Mouse (Mus musculus) layer of hippocampus, postnatal 25 days (tissue): Measurements from ENCODE around the gene Disp2. TPM values are rescaled to one million over a fixed set of nuclear protein-coding genes. Genes with fewer than 3 reads are reported as not detected.

ENCODE experiments used
- DNase-seq, 2 experiments: peaks; one replicate each; pipeline ENCODE4 v3.0.0; 2022; ENCODE audit warnings: mixed read lengths in 2 of 2, low spot score in 1 of 2; ENCODE audit errors: extremely low spot score in 1 of 2
- total RNA-seq, 2 experiments: library from RNA; stranded (reverse); gene quantifications; 2 replicates each; pipeline ENCODE4 v1.2.3; 2021

The Disp2 gene
- total RNA-seq, 2 experiments from 2014 or later, result 255 to 263 TPM

- no peak for DNase-seq
Measured at GRCm38 (mm10) chr2:118835115-118835514, 55.6 kb downstream of the Disp2 start.

GRCm38 (mm10) chr2:118838330-118838729 is 58.8 kb downstream of the Disp2 start:
- DNase-seq, result no peak

GRCm38 (mm10) chr2:118841186-118841585 is 61.7 kb downstream of the Disp2 start:
- no peak for DNase-seq

- DNase-seq, result no peak
Measured at GRCm38 (mm10) chr2:118841774-118842173, 62.3 kb downstream of the Disp2 start.

- no peak for DNase-seq
Measured at GRCm38 (mm10) chr2:118844427-118844826, 64.9 kb downstream of the Disp2 start.

GRCm38 (mm10) chr2:118846246-118846645 is 66.7 kb downstream of the Disp2 start:
- DNase-seq, result no peak

GRCm38 (mm10) chr2:118851756-118852155 is 72.2 kb downstream of the Disp2 start:
- DNase-seq, result no peak

Other genes starting within 250 kb of the Disp2 start
- gene Bmf, start 230.0 kb upstream of the Disp2 start, total RNA-seq, result 1 to 10 TPM; 4.0 to 5.0 TPM
- gene Bub1b, start 181.5 kb upstream of the Disp2 start, total RNA-seq, result 1 to 10 TPM; 2.0 to 2.4 TPM
- 10 to 100 TPM; 50.5 to 58.0 TPM for gene Pak6, start 116.4 kb upstream of the Disp2 start, total RNA-seq
- 10 to 100 TPM; 17.7 to 17.9 TPM for gene Ankrd63, start 75.8 kb upstream of the Disp2 start, total RNA-seq
- 1 to 10 TPM; 2.0 to 2.4 TPM for gene Plcb2, start 51.3 kb upstream of the Disp2 start, total RNA-seq
- gene Inafm2, start 34.0 kb upstream of the Disp2 start, total RNA-seq, result 10 to 100 TPM; 58.3 to 64.5 TPM
- gene Ccdc9b, start 17.1 kb upstream of the Disp2 start, total RNA-seq, result 1 to 10 TPM; 4.9 to 6.7 TPM
- not detected for gene Phgr1, start 7.0 kb upstream of the Disp2 start, total RNA-seq
- gene Knstrn, start 34.3 kb downstream of the Disp2 start, total RNA-seq, result 1 to 10 TPM; 1.7 to 2.1 TPM
- 100 to 1,000 TPM in 1 of 2 experiments, 10 to 100 TPM in 1; 85.9 to 101 TPM for gene Ivd, start 82.2 kb downstream of the Disp2 start, total RNA-seq
- gene Bahd1, start 120.7 kb downstream of the Disp2 start, total RNA-seq, result 10 to 100 TPM; 45.6 to 52.9 TPM
- 1 to 10 TPM; 3.0 to 3.2 TPM for gene Chst14, start 146.8 kb downstream of the Disp2 start, total RNA-seq
- gene Ccdc32, start 249.7 kb downstream of the Disp2 start, total RNA-seq, result 10 to 100 TPM; 49.7 to 57.8 TPM